Mouse (Mus musculus): ENCODE measurements around the gene Slc39a10.
"Not testable (repeated sequence)": the region's sequence is repeated elsewhere in the genome, so short reads cannot be mapped to it uniquely, and the experiment has no call there.

The Slc39a10 gene

DNA sequence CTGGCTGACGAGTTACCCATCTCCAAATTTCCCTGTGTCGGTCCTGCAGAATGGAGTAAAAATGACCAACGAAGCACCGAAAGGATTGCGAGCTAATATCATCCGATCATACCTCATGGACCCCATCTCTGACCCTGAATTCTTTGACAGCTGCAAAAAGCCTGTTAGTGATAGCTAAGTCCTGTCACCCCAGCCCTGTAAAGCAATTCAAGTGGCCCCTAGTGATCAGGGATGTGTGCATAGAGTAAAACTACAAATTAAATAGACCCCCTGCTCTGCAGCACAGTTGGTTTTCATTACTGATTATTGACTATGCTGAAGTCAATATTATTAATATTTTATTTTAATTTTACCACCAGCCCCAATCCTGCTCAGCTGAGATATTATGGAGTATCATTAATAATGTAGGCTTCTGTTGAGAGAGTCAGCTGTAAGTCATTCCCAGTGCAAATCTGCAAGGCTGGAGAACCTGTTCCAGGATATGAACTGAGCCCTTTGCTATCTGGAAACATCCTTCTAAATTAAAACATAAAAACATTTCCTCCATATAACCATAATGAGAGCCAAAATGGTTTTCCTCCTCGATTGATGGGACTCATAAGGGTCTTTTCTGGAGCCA is 122.5 kb downstream of the Slc39a10 start:
- DNase-seq (ENCODE audit: low read depth) = not testable (repeated sequence)

GRCm38 (mm10) chr1:46769318-46769717 is 123.3 kb downstream of the Slc39a10 start:
- peak; percentile 16 for DNase-seq (ENCODE audit: low read depth)

DNA sequence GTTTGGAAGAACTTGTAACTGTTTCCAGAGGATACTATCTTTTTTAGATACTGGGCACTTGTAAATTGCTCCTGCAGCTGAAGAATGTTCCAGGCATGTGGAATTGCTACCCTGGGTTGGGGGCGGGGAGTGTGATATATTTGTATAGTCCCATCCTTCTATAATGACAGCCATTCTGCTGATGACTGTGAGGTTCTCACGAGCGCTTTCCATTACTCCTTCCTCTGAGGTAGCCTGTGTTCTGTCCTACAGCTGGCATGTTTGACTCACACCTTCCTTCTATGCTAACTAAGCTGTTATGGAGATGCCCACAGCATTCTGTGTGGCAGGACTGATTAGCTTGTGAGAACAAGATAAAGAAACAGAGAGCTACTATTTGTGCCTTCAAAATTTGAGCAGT is 128.1 kb downstream of the Slc39a10 start:
- DNase-seq (ENCODE audit: low read depth) = not testable (repeated sequence)

Data from induced T-regulatory cell, adult 2 months (primary cell).